Mouse (Mus musculus) liver, adult 2 months (tissue): ENCODE measurements around the gene Lpin3. TPM values are rescaled to one million over a fixed set of nuclear protein-coding genes. Genes with fewer than 3 reads are reported as not detected.

Source experiments
- DNase-seq: peaks from one replicate; pipeline ENCODE4 v3.0.0-alpha.2; 2011; ENCODE audit warnings: low read depth, low spot score; ENCODE audit errors: extremely low read depth
- H3K27ac ChIP-seq: fragments of 200-500 bp; replicated peaks from 2 replicates; pipeline ENCODE4 v1.5.1; 2012; ENCODE audit warnings: low read depth, mild to moderate bottlenecking, control low read depth, inconsistent platforms, low read length; ENCODE audit not compliant: insufficient read depth
- H3K27me3 ChIP-seq: fragments of 200-500 bp; 2 replicates; pipeline ENCODE4 v1.6.1; 2012; ENCODE audit warnings: mild to moderate bottlenecking, moderate library complexity, low read length, inconsistent platforms; ENCODE audit not compliant: control insufficient read depth, insufficient read depth
- H3K36me3 ChIP-seq: fragments of 200-500 bp; 2 replicates; pipeline ENCODE4 v1.6.1; 2012; ENCODE audit warnings: low read length, inconsistent platforms; ENCODE audit not compliant: control insufficient read depth, insufficient read depth
- H3K4me1 ChIP-seq: fragments of 200-500 bp; 2 replicates; pipeline ENCODE4 v1.6.1; 2011; ENCODE audit warnings: low read length; ENCODE audit not compliant: control insufficient read depth, insufficient read depth
- H3K4me3 ChIP-seq: fragments of 200-500 bp; 2 replicates; pipeline ENCODE4 v1.5.1; 2011; ENCODE audit warnings: low read depth, mild to moderate bottlenecking, control low read depth, low read length, moderate library complexity; ENCODE audit not compliant: insufficient read depth
- H3K79me2 ChIP-seq: fragments of 200-500 bp; 2 replicates; pipeline ENCODE4 v1.6.1; 2012; ENCODE audit warnings: inconsistent platforms, mild to moderate bottlenecking, low read length, moderate library complexity; ENCODE audit not compliant: control insufficient read depth, insufficient read depth
- H3K9ac ChIP-seq: fragments of 200-500 bp; 2 replicates; pipeline ENCODE4 v1.6.1; 2012; ENCODE audit warnings: low read depth, mild to moderate bottlenecking, control low read depth, inconsistent platforms, low read length
- CTCF ChIP-seq: fragments of 200-500 bp; IDR thresholded peaks from 2 replicates; pipeline ENCODE4 v1.5.1; 2011; ENCODE audit warnings: low read depth, low read length, control low read depth
- POLR2A ChIP-seq: fragments of 200-500 bp; IDR thresholded peaks from 2 replicates; pipeline ENCODE4 v1.6.1; 2011; ENCODE audit warnings: low read length, control low read depth; ENCODE audit not compliant: insufficient read depth; ENCODE audit errors: extremely low read depth
- WGBS: fragments of 180-500 bp; shearing (Covaris S2); methylation state at CpG from one replicate; pipeline ENCODE4 v1.1.7; 2018; 5-methylcytosine and 5-hydroxymethylcytosine counted together
- polyA plus RNA-seq: library from polyadenylated mRNA; depleted of rRNA; stranded (reverse); fragments of >200 nt; gene quantifications from 2 replicates; pipeline ENCODE4 v1.2.3, GENCODE M21; 2012; rRNA removed
- total RNA-seq: library from RNA; depleted of rRNA; stranded (reverse); fragments of >200 nt; gene quantifications from 2 replicates; pipeline ENCODE4 v1.2.3, GENCODE M21; 2014; rRNA removed

Gene Lpin3
- total RNA-seq, result 2.8 and 4.0 TPM in 2 replicates
- polyA plus RNA-seq, result 2.7 and 3.6 TPM in 2 replicates

DNA sequence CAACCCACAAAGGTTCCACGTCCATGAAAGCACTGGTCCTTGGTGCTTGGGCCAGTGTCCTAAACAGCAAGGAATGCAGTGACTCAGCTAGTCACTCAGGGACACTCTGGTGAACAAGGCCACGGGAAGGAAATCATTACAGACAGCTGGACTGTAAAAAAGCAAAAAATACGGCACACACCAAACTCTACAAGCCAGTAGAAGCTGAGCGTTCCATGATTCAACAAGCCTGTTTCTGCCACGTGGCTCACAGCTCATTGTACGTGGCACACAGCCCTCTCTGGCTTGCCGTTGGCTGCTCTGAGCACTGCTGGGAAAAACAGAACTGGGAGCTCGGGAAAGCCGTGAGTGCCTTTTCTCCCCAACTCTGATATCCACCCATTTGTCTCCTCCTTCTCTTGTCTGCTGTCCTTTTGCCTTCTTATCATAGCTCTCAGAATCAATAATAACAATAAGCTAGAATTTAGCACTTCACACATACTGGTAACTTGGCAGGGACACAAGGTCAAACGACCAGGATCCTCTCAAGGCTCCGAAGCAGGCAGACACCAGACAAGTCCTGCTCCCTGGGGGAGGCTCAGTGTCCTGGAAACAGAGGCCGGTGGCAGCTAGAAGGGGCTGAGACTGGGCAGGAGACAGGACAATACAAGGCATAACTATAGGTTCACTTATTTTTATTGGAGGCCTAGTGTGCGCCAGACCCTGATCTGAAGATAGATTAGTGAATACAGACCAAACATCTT lies at the start of gene Lpin3:
Lpin3 (plus strand) TSS at position 218 of the 743 bp plus-strand sequence.
- no peak within 1 kb of the TSS for H3K4me3 ChIP-seq
- H3K9ac ChIP-seq, result no peak within 1 kb of the TSS
- H3K27me3 ChIP-seq, result no peaks in the 10 kb centered on the region
- TF ChIP-seq POLR2A, result no peak
- TF ChIP-seq CTCF, result no peak
- H3K4me1 ChIP-seq, result 0 out of 2 replicates have a peak, but pooled peaks cover 3% of the 10 kb centered on the region
- peak within 1 kb of the TSS; percentile 24; the same call in 1 of the 2 replicates for H3K27ac ChIP-seq
- no peaks in the 10 kb centered on the region for H3K36me3 ChIP-seq
- H3K79me2 ChIP-seq, result no peaks in the 10 kb centered on the region
- DNase-seq, result no peak
- WGBS, result 52% methylated on average over 13 of the region's 13 CpGs

- DNase-seq, result no peak
- TF ChIP-seq CTCF, result no peak
- TF ChIP-seq POLR2A, result no peak
- H3K4me3 ChIP-seq, result no peak overlapping the region
Measured at GRCm38 (mm10) chr2:160840838-160841237, 39.6 kb upstream of the Lpin3 start.

DNA sequence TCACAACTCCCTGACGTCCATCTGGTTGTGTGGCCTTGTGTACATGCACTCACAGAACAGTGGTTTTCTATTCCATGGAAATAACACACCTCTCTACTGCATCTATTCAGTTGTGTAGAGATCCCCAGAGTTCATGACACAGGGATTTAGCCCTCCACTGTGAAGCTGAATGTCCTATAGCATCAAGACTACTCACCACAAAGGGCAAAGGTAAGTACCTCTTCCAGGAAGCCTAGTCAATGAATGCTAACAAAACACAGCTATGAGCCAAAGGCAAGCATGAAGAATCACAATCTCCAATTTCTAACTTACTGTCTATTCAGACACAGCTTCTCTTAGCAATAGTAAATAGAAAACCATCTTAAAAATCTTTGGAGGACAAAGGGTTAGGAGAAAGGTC lies 32.8 kb upstream of the Lpin3 start:
- Histone ChIP-seq H3K9ac (no peak overlapping the region), H3K27me3 (no peaks in the 10 kb centered on the region), H3K79me2 (peaks cover 39% of the 10 kb centered on the region; the same call in 1 of the 2 replicates), H3K4me1 (peaks cover 37% of the 10 kb centered on the region), H3K4me3 (no peak overlapping the region), H3K36me3 (peaks cover 3% of the 10 kb centered on the region; the same call in 1 of the 2 replicates), H3K27ac (peak overlapping the region; percentile 59)
- DNase-seq, result peak; percentile 92
- 14% methylated on average over 1 of the region's 1 CpGs for WGBS
- TF ChIP-seq POLR2A (no peak), CTCF (no peak)

More at GRCm38 (mm10) chr2:160840838-160841237, 39.6 kb upstream of the Lpin3 start:
- Histone ChIP-seq H3K9ac (no peak overlapping the region), H3K79me2 (peaks cover 39% of the 10 kb centered on the region; the same call in 1 of the 2 replicates), H3K36me3 (peaks cover 16% of the 10 kb centered on the region), H3K27me3 (no peaks in the 10 kb centered on the region), H3K4me1 (peaks cover 10% of the 10 kb centered on the region), H3K27ac (no peak overlapping the region)

- peak overlapping the region; percentile 17; the same call in 1 of the 2 replicates for H3K9ac ChIP-seq
- peak; percentile 70 for DNase-seq
- H3K79me2 ChIP-seq, result peaks cover 37% of the 10 kb centered on the region; the same call in 1 of the 2 replicates
- no peak overlapping the region for H3K4me3 ChIP-seq
- H3K36me3 ChIP-seq, result peaks cover 3% of the 10 kb centered on the region; the same call in 1 of the 2 replicates
- WGBS, result 32% methylated on average over 2 of the region's 2 CpGs
- H3K4me1 ChIP-seq, result peaks cover 37% of the 10 kb centered on the region
- TF ChIP-seq CTCF (no peak), POLR2A (no peak)
- H3K27me3 ChIP-seq, result no peaks in the 10 kb centered on the region
- peak overlapping the region; percentile 65 for H3K27ac ChIP-seq
Measured at GRCm38 (mm10) chr2:160848186-160848585, 32.3 kb upstream of the Lpin3 start.

DNA sequence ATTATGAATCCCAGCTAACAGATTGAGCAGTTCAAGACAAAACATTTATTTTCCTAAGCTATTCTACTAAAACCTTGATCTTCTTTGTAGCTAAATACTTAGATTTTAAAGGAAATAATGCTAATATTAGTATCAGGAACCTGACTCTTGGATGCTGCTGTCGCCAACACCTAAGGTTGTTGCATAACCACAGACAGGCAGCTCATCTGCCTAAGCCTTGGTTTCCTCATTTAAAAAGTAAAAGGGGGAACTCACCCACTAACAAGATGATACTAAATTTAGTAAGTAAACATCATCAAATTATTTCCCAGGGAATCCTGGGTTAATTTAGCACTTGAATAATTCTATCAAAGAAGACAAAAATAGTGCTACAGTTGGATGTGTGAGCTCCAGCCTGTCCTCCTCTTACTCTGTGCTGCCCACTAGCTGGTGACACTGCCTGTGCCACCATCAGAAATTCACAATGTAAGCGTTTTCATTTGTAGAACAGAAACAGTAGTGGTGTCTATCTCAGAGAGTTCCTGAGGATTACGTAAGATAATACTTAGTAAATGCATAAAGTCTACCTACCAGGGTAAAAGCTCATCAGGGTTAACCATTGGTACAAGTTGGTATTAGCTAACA lies 30.7 kb upstream of the Lpin3 start:
- 22% methylated on average over 3 of the region's 3 CpGs for WGBS
- TF ChIP-seq CTCF (peak; percentile 47; the same call in 1 of the 2 replicates), POLR2A (no peak)
- Histone ChIP-seq H3K36me3 (peaks cover 3% of the 10 kb centered on the region; the same call in 1 of the 2 replicates), H3K4me1 (peaks cover 40% of the 10 kb centered on the region), H3K4me3 (no peak overlapping the region), H3K9ac (no peak overlapping the region), H3K27ac (peak overlapping the region; percentile 77), H3K79me2 (peaks cover 30% of the 10 kb centered on the region; the same call in 1 of the 2 replicates), H3K27me3 (no peaks in the 10 kb centered on the region)
- peak; percentile 67 for DNase-seq
